Mouse (Mus musculus) lung, adult 2 months (tissue): ENCODE data around the gene Apoc4. TPM values are rescaled to one million over a fixed set of nuclear protein-coding genes. Genes with fewer than 3 reads are reported as not detected.
A peak's percentile ranks its signal among the peaks of the same experiment; 100 is the strongest.

Experiments
- DNase-seq: peaks from one replicate; pipeline ENCODE4 v3.0.0; 2022
- H3K4me1 ChIP-seq: fragments of 200-500 bp; 2 replicates; pipeline ENCODE4 v1.6.1; 2011; ENCODE audit warnings: low read length; ENCODE audit not compliant: control insufficient read depth, insufficient read depth
- H3K4me3 ChIP-seq: fragments of 200-500 bp; replicated peaks from 2 replicates; pipeline ENCODE3; 2011; ENCODE audit warnings: low read depth, mild to moderate bottlenecking, control low read depth, low read length; ENCODE audit errors: extremely low read depth
- CTCF ChIP-seq: fragments of 200-500 bp; IDR thresholded peaks from 2 replicates; pipeline ENCODE4 v1.5.1; 2011; ENCODE audit warnings: mild to moderate bottlenecking, low read length, control low read depth; ENCODE audit not compliant: insufficient read depth
- POLR2A ChIP-seq: fragments of 200-500 bp; IDR thresholded peaks from 2 replicates; pipeline ENCODE4 v1.6.1; 2011; ENCODE audit warnings: low read depth, mild to moderate bottlenecking, control low read depth, low read length, borderline replicate concordance; ENCODE audit errors: extremely low read depth
- WGBS: fragments of 180-500 bp; shearing (Covaris S2); methylation state at CpG from one replicate; pipeline ENCODE4 v1.1.7; 2018; 5-methylcytosine and 5-hydroxymethylcytosine counted together
- polyA plus RNA-seq: library from polyadenylated mRNA; depleted of rRNA; stranded (reverse); fragments of >200 nt; gene quantifications from 2 replicates; pipeline ENCODE4 v1.2.3, GENCODE M21; 2012

Apoc4 gene
- polyA plus RNA-seq, 1 experiment, result 1.4 TPM

GRCm38 (mm10) chr7:19715239-19716054, 34.2 kb upstream of the Apoc4 start, which contains the start of gene Tomm40:
Gene Tomm40 (minus strand): TSS chr7:19715438.
- Histone ChIP-seq H3K4me1 (peaks cover 3% of the 10 kb centered on the region; the same call in 1 of the 2 replicates), H3K4me3 (peak within 1 kb of the TSS; percentile 90)
- WGBS, result under 1% methylated on average over 58 of the region's 59 CpGs
- TF ChIP-seq CTCF, result no peak
- peak; percentile 92; the same call in 1 of the 2 replicates for TF ChIP-seq POLR2A
- peak; percentile 98 for DNase-seq

DNA sequence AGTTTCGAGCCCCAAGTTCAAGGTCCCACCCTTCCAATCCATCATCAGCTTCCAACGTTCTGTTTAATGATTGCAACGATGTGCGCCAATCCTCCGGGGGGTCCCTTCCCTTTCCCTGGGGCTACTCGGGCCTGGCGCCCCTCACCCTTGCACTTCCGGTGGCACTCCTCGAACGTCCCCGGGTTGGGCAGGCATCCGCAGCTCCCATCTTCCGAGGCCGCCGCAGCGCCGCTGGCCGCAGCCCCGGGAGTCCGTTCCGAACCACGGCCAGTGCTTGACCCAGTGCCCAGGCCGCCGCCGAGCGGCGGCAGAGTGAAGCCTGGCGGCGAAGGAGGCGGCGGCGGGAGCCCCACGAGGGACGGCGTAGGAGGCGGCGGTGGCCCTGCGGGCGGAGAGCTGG, 33.6 kb upstream of the Apoc4 start:
- WGBS, result under 1% methylated on average over 37 of the region's 39 CpGs
- no peak for TF ChIP-seq POLR2A
- Histone ChIP-seq H3K4me3 (peak overlapping the region; percentile 90), H3K4me1 (peaks cover 3% of the 10 kb centered on the region; the same call in 1 of the 2 replicates)
- no peak for DNase-seq

DNA sequence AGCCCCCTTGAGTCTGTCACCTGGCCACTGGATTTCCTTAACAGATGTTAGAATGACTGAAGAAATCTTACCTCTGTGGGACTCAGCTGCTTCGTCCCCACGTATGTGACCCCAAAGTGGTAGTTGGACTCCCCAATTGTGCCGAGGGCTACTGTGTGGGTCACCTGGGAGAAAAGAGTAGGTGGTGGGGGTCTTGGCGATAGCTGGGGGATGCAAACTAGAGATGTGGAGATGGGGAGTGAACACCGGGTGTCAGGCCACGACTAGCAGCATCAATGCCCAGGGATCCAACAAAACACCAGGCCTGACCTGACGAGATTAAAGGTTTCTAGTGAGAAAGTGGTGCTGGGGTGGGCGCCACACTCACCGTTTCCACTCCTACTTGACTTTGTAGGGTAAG, 32.3 kb upstream of the Apoc4 start:
- 85% methylated on average over 9 of the region's 9 CpGs for WGBS
- no peak for DNase-seq
- TF ChIP-seq POLR2A, result no peak
- no peak for TF ChIP-seq CTCF
- Histone ChIP-seq H3K4me3 (no peak overlapping the region), H3K4me1 (peaks cover 3% of the 10 kb centered on the region; the same call in 1 of the 2 replicates)

GRCm38 (mm10) chr7:19713196-19713595, 31.9 kb upstream of the Apoc4 start:
- 37% methylated on average over 4 of the region's 4 CpGs for WGBS
- Histone ChIP-seq H3K4me1 (peaks cover 3% of the 10 kb centered on the region; the same call in 1 of the 2 replicates), H3K4me3 (no peak overlapping the region)
- TF ChIP-seq POLR2A (no peak), CTCF (no peak)
- DNase-seq, result no peak

DNA sequence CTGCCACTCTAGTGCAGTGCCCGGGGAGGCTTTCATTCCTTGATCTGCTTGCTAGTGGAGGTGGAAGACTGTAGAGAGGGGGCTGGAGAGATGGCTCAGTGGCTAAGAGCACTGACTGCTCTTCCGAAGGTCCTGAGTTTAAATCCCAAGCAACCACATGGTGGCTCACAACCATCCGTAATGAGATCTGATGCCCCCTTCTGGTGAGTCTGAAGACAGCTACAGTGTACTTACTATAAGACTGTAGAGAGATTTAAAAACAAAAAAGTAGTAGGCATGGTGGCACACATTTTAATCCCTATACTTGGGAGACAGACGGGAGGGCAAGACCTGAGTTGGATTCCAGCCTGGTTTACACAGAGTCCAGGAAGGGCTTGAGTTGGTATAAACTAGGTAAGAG, 31.1 kb upstream of the Apoc4 start:
- no peak overlapping the region for H3K4me3 ChIP-seq
- TF ChIP-seq POLR2A, result no peak
- no peak for TF ChIP-seq CTCF
- DNase-seq, result no peak
- 67% methylated on average over 4 of the region's 4 CpGs for WGBS
- H3K4me1 ChIP-seq, result peaks cover 3% of the 10 kb centered on the region; the same call in 1 of the 2 replicates

- TF ChIP-seq POLR2A (no peak), CTCF (no peak)
- 92% methylated on average over 10 of the region's 10 CpGs for WGBS
- DNase-seq, result no peak
These were observed 29.4 kb upstream of the Apoc4 start for GRCm38 (mm10) chr7:19710650-19711049.

GRCm38 (mm10) chr7:19705271-19705670, 24.0 kb upstream of the Apoc4 start:
- DNase-seq, result no peak
- H3K4me1 ChIP-seq, result peaks cover 7% of the 10 kb centered on the region; the same call in 1 of the 2 replicates
- WGBS, result 94% methylated on average over 7 of the region's 7 CpGs
- TF ChIP-seq CTCF, result no peak
- H3K4me3 ChIP-seq, result no peak overlapping the region

More at GRCm38 (mm10) chr7:19710650-19711049, 29.4 kb upstream of the Apoc4 start:
- Histone ChIP-seq H3K4me1 (peaks cover 3% of the 10 kb centered on the region; the same call in 1 of the 2 replicates), H3K4me3 (no peak overlapping the region)

DNA sequence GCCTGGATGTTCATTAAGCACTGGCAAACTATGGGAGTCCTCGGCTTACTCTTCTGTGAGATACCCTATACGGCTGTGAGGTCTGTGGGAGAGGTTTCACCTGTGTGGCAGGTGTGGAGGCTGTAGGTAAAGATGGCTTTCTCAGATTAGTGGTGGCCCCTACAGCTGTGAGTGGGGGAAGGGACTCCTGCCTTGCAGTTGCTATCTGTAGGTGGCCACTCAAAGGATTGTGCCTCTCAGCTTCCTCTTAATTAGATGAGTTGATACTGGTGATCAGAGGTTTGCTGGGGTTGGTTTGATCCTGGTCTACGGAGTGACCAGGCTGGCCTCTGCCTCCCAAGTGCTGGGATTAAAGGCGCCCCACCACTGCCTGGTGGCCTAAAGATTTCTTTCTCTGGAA, 23.2 kb upstream of the Apoc4 start:
- DNase-seq, result no peak
- Histone ChIP-seq H3K4me1 (peaks cover 7% of the 10 kb centered on the region; the same call in 1 of the 2 replicates), H3K4me3 (no peak overlapping the region)
- WGBS, result 89% methylated on average over 4 of the region's 4 CpGs
- no peak for TF ChIP-seq CTCF
- TF ChIP-seq POLR2A, result no peak

GRCm38 (mm10) chr7:19702859-19703555, 21.7 kb upstream of the Apoc4 start:
- WGBS, result 92% methylated on average over 16 of the region's 16 CpGs
- no peak for DNase-seq
- Histone ChIP-seq H3K4me3 (no peak overlapping the region), H3K4me1 (peaks cover 12% of the 10 kb centered on the region; the same call in 1 of the 2 replicates)
- no peak for TF ChIP-seq CTCF
- TF ChIP-seq POLR2A, result no peak
